Mouse (Mus musculus) lung, embryonic 16.5 days (tissue): ENCODE measurements at regions not wholly inside any gene's neighbourhood (a gene's known extent, or its start where the extent isn't known, plus 50 kb on each side); places are given as distances from the start of the nearest gene placed in this dataset.

ENCODE experiments used
- ATAC-seq: fragments of 200-750 bp; cut with Nextera tagmentation; 2 replicates; pipeline ENCODE4 v1.8.0; 2017; ENCODE audit warnings: low read depth, mild to moderate bottlenecking, moderate library complexity
- H3K27ac ChIP-seq: fragments of 300-500 bp; sonication (generic); 2 replicates; pipeline ENCODE4 v1.5.1; 2014; ENCODE audit warnings: mild to moderate bottlenecking, control low read depth, low read length
- H3K27me3 ChIP-seq: fragments of 300-500 bp; sonication (generic); 2 replicates; pipeline ENCODE4 v1.6.1; 2014; ENCODE audit warnings: low read depth, low read length, mixed read lengths; ENCODE audit not compliant: control insufficient read depth, insufficient read depth
- H3K36me3 ChIP-seq: fragments of 300-500 bp; sonication (generic); 2 replicates; pipeline ENCODE4 v1.6.1; 2014; ENCODE audit warnings: low read length; ENCODE audit not compliant: control insufficient read depth, insufficient read depth
- H3K4me1 ChIP-seq: fragments of 300-500 bp; sonication (generic); replicated peaks from 2 replicates; pipeline ENCODE4 v1.6.1; 2014; ENCODE audit warnings: low read length, mixed read lengths; ENCODE audit not compliant: control insufficient read depth, insufficient read depth
- H3K4me2 ChIP-seq: fragments of 300-500 bp; sonication (generic); 2 replicates; pipeline ENCODE4 v1.6.1; 2014; ENCODE audit warnings: low read depth, low read length, control low read depth
- H3K4me3 ChIP-seq: fragments of 300-500 bp; sonication (generic); 2 replicates; pipeline ENCODE4 v1.5.1; 2014; ENCODE audit warnings: mild to moderate bottlenecking, low read length, control low read depth
- H3K9ac ChIP-seq: fragments of 300-500 bp; sonication (generic); 2 replicates; pipeline ENCODE4 v1.6.1; 2014; ENCODE audit warnings: low read length, control low read depth
- H3K9me3 ChIP-seq: fragments of 300-500 bp; sonication (generic); 2 replicates; pipeline ENCODE4 v1.6.1; 2016; ENCODE audit warnings: low read length; ENCODE audit not compliant: control insufficient read depth
- WGBS: fragments of 180-500 bp; shearing (Covaris S2); extraction: QIAGEN DNeasy Blood & Tissue Kit; methylation state at CpG from one replicate; pipeline ENCODE4 v1.1.7; 2014; 5-methylcytosine and 5-hydroxymethylcytosine counted together

DNA sequence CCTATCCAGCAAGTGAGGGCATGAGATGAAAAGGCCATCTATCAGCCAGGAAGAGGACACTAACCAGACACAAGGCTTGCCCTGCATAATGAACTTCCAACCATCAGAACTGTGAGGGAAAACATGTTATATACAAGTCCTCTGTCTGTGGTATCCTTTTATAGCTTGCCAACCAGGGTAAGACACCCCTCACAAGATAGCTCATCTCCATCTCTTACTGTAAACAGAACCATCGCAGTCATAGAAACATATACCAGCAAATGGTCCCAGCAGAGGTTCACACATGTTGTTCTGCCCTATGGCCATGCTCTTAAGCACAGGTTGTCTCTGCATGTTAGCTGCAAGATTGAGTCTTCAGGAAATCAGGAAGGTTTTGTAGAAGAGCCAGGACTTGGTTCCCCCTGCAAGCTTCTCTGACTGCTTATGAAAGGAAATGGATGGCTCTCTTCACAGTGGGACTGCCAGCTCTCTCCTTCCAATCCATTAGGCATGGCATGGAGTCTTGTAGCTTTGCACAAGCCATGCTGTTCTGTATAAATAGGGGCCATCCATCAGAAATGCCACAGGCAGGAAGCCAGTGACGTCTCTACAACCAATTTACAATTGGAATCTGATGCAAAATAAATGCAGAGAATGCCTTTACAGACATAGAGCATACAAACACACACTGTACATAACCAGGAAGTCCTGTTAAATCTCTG, 1514.0 kb upstream of the Lrrc6 start:
- WGBS: 39% methylated on average over 2 of the region's 2 CpGs
- Histone ChIP-seq H3K4me2 (no peak overlapping the region), H3K9me3 (no peaks in the 10 kb centered on the region), H3K9ac (no peak overlapping the region), H3K4me3 (no peak overlapping the region), H3K27ac (no peak overlapping the region), H3K27me3 (no peaks in the 10 kb centered on the region), H3K4me1 (no peaks in the 10 kb centered on the region), H3K36me3 (no peaks in the 10 kb centered on the region)
- ATAC-seq: no peak

DNA sequence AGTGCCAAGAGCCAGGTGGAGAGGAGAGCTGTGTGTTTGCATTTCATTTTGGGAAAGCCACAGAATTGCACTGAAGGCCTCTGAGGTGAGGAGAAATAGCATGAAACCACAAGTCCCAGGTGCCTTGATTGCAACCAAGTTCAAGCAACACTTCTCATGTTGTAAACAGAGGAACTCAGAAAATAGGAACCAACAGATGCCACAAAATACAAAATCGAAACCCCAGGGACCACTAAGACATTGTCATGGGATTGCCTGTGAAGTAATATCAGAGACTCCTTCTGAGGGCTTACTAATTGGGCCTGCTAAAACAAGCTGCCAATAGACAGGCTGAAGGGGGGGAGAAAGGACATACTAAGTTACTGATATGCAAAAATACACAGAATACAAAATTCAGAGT, 1510.5 kb upstream of the Lrrc6 start:
- no peak for ATAC-seq

GRCm38 (mm10) chr15:68010189-68010588, 1509.5 kb upstream of the Lrrc6 start:
- H3K4me3 ChIP-seq: no peak overlapping the region
- no peak overlapping the region for H3K27ac ChIP-seq
- no peak overlapping the region for H3K9ac ChIP-seq
- whole genome bisulfite sequencing: 52% methylated on average over 1 of the region's 1 CpGs
- no peaks in the 10 kb centered on the region for H3K27me3 ChIP-seq
- ATAC-seq: peak; percentile 61; the same call in 1 of the 2 replicates
- no peak overlapping the region for H3K4me2 ChIP-seq
- no peaks in the 10 kb centered on the region for H3K36me3 ChIP-seq
- no peaks in the 10 kb centered on the region for H3K9me3 ChIP-seq
- no peaks in the 10 kb centered on the region for H3K4me1 ChIP-seq

More for the DNA sequence above, 1510.5 kb upstream of the Lrrc6 start:
- Histone ChIP-seq H3K4me1 (no peaks in the 10 kb centered on the region), H3K27ac (no peak overlapping the region), H3K27me3 (no peaks in the 10 kb centered on the region), H3K36me3 (no peaks in the 10 kb centered on the region), H3K9me3 (no peaks in the 10 kb centered on the region), H3K9ac (no peak overlapping the region), H3K4me2 (no peak overlapping the region), H3K4me3 (no peak overlapping the region)
- WGBS: 79% methylated on average over 1 of the region's 1 CpGs

- 43% methylated on average over 5 of the region's 5 CpGs for WGBS
- H3K4me2 ChIP-seq: no peak overlapping the region
- no peaks in the 10 kb centered on the region for H3K4me1 ChIP-seq
- no peak overlapping the region for H3K9ac ChIP-seq
- ATAC-seq: no peak
- H3K9me3 ChIP-seq: no peaks in the 10 kb centered on the region
- H3K4me3 ChIP-seq: no peak overlapping the region
- H3K27ac ChIP-seq: no peak overlapping the region
- H3K36me3 ChIP-seq: no peaks in the 10 kb centered on the region
- H3K27me3 ChIP-seq: no peaks in the 10 kb centered on the region
These were observed 1504.1 kb upstream of the Lrrc6 start for GRCm38 (mm10) chr15:68004798-68005197.

GRCm38 (mm10) chr15:67996532-67996931, 1495.8 kb upstream of the Lrrc6 start:
- ATAC-seq: no peak
- Histone ChIP-seq H3K9ac (no peak overlapping the region), H3K4me2 (no peak overlapping the region), H3K27ac (no peak overlapping the region), H3K4me1 (no peaks in the 10 kb centered on the region), H3K4me3 (no peak overlapping the region), H3K36me3 (no peaks in the 10 kb centered on the region), H3K27me3 (no peaks in the 10 kb centered on the region), H3K9me3 (no peaks in the 10 kb centered on the region)
- WGBS: 77% methylated on average over 7 of the region's 7 CpGs

DNA sequence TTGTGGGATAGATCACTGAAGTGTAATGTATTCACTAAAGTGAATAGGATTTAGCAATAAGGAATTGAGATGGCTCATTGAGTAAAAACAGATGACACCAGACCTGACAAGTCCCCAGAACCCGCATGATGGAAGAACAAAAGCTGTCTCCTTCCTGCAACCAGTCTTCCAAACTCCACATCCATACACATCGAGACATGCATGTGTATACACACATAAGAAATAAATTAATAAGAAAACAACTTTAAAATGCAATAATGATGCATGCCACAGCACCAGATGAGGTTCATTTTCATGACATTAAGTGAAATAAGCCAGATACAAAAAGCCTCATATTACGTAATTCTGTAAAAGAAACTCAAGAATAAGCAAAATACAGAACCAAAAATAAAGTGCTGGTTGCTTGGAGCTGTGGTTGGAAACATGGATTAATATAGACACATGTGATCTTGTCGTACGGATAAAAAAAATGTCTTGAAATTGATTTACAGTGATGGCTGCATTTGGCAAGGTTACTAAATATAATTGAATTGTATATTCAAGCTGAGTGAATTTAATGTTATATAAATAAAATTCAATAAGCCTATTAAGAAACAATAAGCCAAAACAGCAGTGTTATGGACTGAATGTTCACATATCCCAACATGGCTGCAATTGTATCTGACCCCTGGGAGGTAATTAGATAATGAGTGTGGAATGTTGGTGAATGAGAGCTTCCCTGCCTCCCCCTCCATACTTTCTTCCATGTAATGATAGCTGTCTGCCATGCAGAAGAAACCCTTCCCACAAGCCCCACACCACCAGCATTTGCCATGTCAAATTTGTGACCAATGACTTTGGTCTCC, 1488.9 kb upstream of the Lrrc6 start:
- 70% methylated on average over 5 of the region's 5 CpGs for WGBS
- H3K27me3 ChIP-seq: no peaks in the 10 kb centered on the region
- H3K36me3 ChIP-seq: no peaks in the 10 kb centered on the region
- no peak overlapping the region for H3K4me3 ChIP-seq
- H3K4me1 ChIP-seq: no peaks in the 10 kb centered on the region
- no peak overlapping the region for H3K27ac ChIP-seq
- no peak for ATAC-seq
- H3K4me2 ChIP-seq: no peak overlapping the region
- H3K9me3 ChIP-seq: no peaks in the 10 kb centered on the region
- no peak overlapping the region for H3K9ac ChIP-seq

GRCm38 (mm10) chr15:67987941-67988340, 1487.2 kb upstream of the Lrrc6 start:
- no peak overlapping the region for H3K27ac ChIP-seq
- H3K36me3 ChIP-seq: no peaks in the 10 kb centered on the region
- no peaks in the 10 kb centered on the region for H3K27me3 ChIP-seq
- H3K4me1 ChIP-seq: no peaks in the 10 kb centered on the region
- H3K9ac ChIP-seq: no peak overlapping the region
- 80% methylated on average over 4 of the region's 4 CpGs for WGBS
- no peaks in the 10 kb centered on the region for H3K9me3 ChIP-seq
- H3K4me3 ChIP-seq: no peak overlapping the region
- ATAC-seq: no peak
- H3K4me2 ChIP-seq: no peak overlapping the region

DNA sequence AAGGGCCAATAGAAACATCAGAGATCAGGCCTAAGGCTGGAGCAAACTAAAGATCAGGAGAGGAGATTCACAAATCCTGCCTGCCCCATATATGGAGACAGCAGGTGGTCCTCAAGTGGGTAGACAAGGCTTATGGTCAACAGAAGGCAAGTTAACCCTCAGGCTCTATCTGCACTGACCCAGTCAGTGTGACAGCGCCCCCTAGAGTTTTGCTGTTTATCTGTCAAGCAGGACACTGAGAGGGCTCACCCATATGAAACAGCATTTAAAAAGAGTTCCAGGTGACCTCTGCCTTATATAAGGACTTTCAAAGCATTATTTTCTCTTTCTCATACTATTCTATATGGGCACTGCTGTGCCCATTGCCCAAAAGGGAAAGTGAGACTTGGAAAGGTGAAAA, 1482.5 kb upstream of the Lrrc6 start:
- Histone ChIP-seq H3K4me3 (no peak overlapping the region), H3K4me1 (no peaks in the 10 kb centered on the region), H3K4me2 (no peak overlapping the region), H3K27ac (no peak overlapping the region), H3K27me3 (no peaks in the 10 kb centered on the region), H3K36me3 (no peaks in the 10 kb centered on the region), H3K9me3 (no peaks in the 10 kb centered on the region), H3K9ac (no peak overlapping the region)
- 46% methylated on average over 1 of the region's 1 CpGs for WGBS
- no peak for ATAC-seq

DNA sequence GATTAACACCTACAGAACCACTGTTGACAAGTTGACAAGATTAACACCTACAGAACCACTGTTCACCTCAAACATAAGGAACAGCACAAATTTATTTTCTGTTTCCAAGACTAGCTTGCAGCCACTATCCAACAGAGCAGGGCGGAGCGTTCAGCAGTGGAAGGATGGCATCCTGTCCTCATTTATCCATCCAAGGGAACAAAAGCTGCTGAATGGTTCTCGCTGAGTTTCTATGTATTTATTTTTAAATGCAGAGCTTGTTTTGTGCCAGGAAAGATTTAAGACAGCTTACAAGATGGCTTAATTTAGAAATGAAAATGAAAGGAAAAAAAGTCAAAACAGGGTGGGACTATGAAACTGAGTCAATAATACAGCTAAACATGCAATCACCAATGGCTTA, 1481.2 kb upstream of the Lrrc6 start:
- no peak for ATAC-seq
- H3K9me3 ChIP-seq: no peaks in the 10 kb centered on the region
- 86% methylated on average over 3 of the region's 3 CpGs for WGBS

More for the DNA sequence above, 1481.2 kb upstream of the Lrrc6 start:
- no peaks in the 10 kb centered on the region for H3K4me1 ChIP-seq
- no peak overlapping the region for H3K27ac ChIP-seq
- H3K4me3 ChIP-seq: no peak overlapping the region
- no peak overlapping the region for H3K4me2 ChIP-seq
- H3K36me3 ChIP-seq: no peaks in the 10 kb centered on the region
- H3K27me3 ChIP-seq: no peaks in the 10 kb centered on the region
- H3K9ac ChIP-seq: no peak overlapping the region
